Mouse (Mus musculus): ENCODE measurements around the gene Relb.

DNA sequence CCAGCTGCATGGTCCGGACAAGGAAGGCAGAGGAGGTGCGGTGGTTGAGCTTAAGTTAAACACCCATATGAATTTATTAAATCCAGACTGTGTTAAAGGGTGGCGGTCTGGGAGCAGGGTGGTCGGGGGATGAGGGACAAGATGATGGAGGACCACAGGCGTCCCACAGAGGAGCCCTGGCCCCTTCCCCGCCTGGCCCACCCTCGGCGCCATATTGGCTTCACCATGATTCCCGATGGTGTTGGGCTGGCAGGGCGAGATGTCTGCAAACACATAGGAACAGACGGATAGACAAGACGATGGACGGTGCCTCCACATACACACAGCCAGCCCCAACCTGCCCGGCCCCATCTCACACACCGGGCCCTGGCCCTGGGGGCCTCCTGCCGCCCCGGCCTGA, 4.0 kb upstream of the Relb start:
- TF ChIP-seq CTCF (IDR thresholded peaks at IDR 0.05; ENCODE audit: extremely low read depth, insufficient read depth, low read length) (no peak), POLR2A (IDR thresholded peaks at IDR 0.05; ENCODE audit: extremely low read depth, insufficient read depth, low read length) (no peak)
